Comparison of ENCODE assay signal across 7 mouse cellular contexts in genomic region chr4:41684131-41684930, GRCm38 (mm10). TPM values are rescaled to one million over a fixed set of nuclear protein-coding genes. Genes with fewer than 3 reads are reported as not detected.
DNase-seq lines count a peak whose midpoint lies in the region; ATAC-seq lines count a peak whose summit lies in the region.
"Not testable (repeated sequence)": the region's sequence is repeated elsewhere in the genome, so short reads cannot be mapped to it uniquely, and the experiment has no call there.

No protein-coding gene starts in this region.

- not testable (repeated sequence) for H3K9ac ChIP-seq in embryonic facial prominence, embryonic 11.5 days (replicated peaks; ENCODE audit: low read length); forebrain, embryonic 15.5 days (replicated peaks); heart, embryonic 15.5 days; intestine, embryonic 14.5 days (ENCODE audit: low read length); limb, embryonic 13.5 days
- H3K9ac ChIP-seq in midbrain, embryonic 11.5 days (ENCODE audit: low read length), result peak overlapping the region; percentile 47; the same call in 1 of the 2 replicates
- H3K9ac ChIP-seq in neural tube, embryonic 13.5 days, result 0 out of 2 replicates have a peak overlapping the region, but pooled peaks have one; percentile 41

- whole genome bisulfite sequencing in embryonic facial prominence, embryonic 11.5 days, result 2% methylated on average over 22 of the region's 27 CpGs
- WGBS in forebrain, embryonic 15.5 days, result 3% methylated on average over 26 of the region's 27 CpGs
- WGBS in heart, embryonic 15.5 days, result 5% methylated on average over 23 of the region's 27 CpGs
- WGBS in intestine, embryonic 14.5 days, result 3% methylated on average over 22 of the region's 27 CpGs
- WGBS in limb, embryonic 13.5 days, result 4% methylated on average over 23 of the region's 27 CpGs
- under 1% methylated on average over 19 of the region's 27 CpGs for WGBS in midbrain, embryonic 11.5 days
- WGBS in neural tube, embryonic 13.5 days, result 3% methylated on average over 23 of the region's 27 CpGs

- not testable (repeated sequence) for H3K4me3 ChIP-seq in embryonic facial prominence, embryonic 11.5 days (ENCODE audit: low read depth, low read length); midbrain, embryonic 11.5 days (ENCODE audit: low read depth, low read length)
- peak overlapping the region; percentile 15; the same call in 1 of the 2 replicates for H3K4me3 ChIP-seq in forebrain, embryonic 15.5 days
- H3K4me3 ChIP-seq in heart, embryonic 15.5 days, result peak overlapping the region; percentile 26
- H3K4me3 ChIP-seq in intestine, embryonic 14.5 days (ENCODE audit: low read depth, low read length), result 0 out of 2 replicates have a peak overlapping the region, but pooled peaks have one; percentile 6
- H3K4me3 ChIP-seq in limb, embryonic 13.5 days, result peak overlapping the region; percentile 10; the same call in 1 of the 2 replicates
- peak overlapping the region; percentile 10; the same call in 1 of the 2 replicates for H3K4me3 ChIP-seq in neural tube, embryonic 13.5 days

- DNase-seq in embryonic facial prominence, embryonic 11.5 days (ENCODE audit: low spot score); intestine, embryonic 14.5 days (ENCODE audit: low spot score): not testable (repeated sequence)
- DNase-seq in midbrain, embryonic 11.5 days (ENCODE audit: low spot score, missing footprints), result peak; percentile 94

- H3K4me2 ChIP-seq in embryonic facial prominence, embryonic 11.5 days (ENCODE audit: low read depth, low read length); intestine, embryonic 14.5 days (ENCODE audit: low read length): not testable (repeated sequence)
- peak overlapping the region; percentile 35 for H3K4me2 ChIP-seq in forebrain, embryonic 15.5 days (replicated peaks)
- H3K4me2 ChIP-seq in heart, embryonic 15.5 days, result peak overlapping the region; percentile 45
- peak overlapping the region; percentile 47 for H3K4me2 ChIP-seq in limb, embryonic 13.5 days (replicated peaks)
- H3K4me2 ChIP-seq in midbrain, embryonic 11.5 days, result peak overlapping the region; percentile 30
- H3K4me2 ChIP-seq in neural tube, embryonic 13.5 days, result peak overlapping the region; percentile 43

- H3K4me1 ChIP-seq in embryonic facial prominence, embryonic 11.5 days (ENCODE audit: control insufficient read depth, insufficient read depth, low read length), result not testable (repeated sequence)
- peaks cover 52% of the 10 kb centered on the region for H3K4me1 ChIP-seq in forebrain, embryonic 15.5 days
- peaks cover 21% of the 10 kb centered on the region for H3K4me1 ChIP-seq in heart, embryonic 15.5 days (replicated peaks)
- peaks cover 25% of the 10 kb centered on the region for H3K4me1 ChIP-seq in intestine, embryonic 14.5 days (replicated peaks; ENCODE audit: control insufficient read depth, insufficient read depth, low read length)
- H3K4me1 ChIP-seq in limb, embryonic 13.5 days, result peaks cover 15% of the 10 kb centered on the region
- H3K4me1 ChIP-seq in midbrain, embryonic 11.5 days (ENCODE audit: control insufficient read depth, insufficient read depth, low read length), result peaks cover 34% of the 10 kb centered on the region
- H3K4me1 ChIP-seq in neural tube, embryonic 13.5 days (replicated peaks), result peaks cover 51% of the 10 kb centered on the region

- peak; percentile 46 for ATAC-seq in embryonic facial prominence, embryonic 11.5 days (replicated peaks; ENCODE audit: insufficient number of reproducible peaks, low FRiP score, low TSS enrichment, low read depth)
- peak; percentile 36 for ATAC-seq in forebrain, embryonic 15.5 days (replicated peaks)
- ATAC-seq in heart, embryonic 15.5 days (replicated peaks; ENCODE audit: insufficient number of reproducible peaks, insufficient read depth, low FRiP score, low read depth); limb, embryonic 13.5 days (ENCODE audit: low FRiP score, low read depth): not testable (repeated sequence)
- peak; percentile 45 for ATAC-seq in intestine, embryonic 14.5 days (replicated peaks; ENCODE audit: low FRiP score, low TSS enrichment, low read depth)
- peak; percentile 68 for ATAC-seq in midbrain, embryonic 11.5 days (ENCODE audit: low FRiP score)
- peak; percentile 36 for ATAC-seq in neural tube, embryonic 13.5 days (ENCODE audit: low read depth)

- not testable (repeated sequence) for H3K9me3 ChIP-seq in embryonic facial prominence, embryonic 11.5 days (replicated peaks; ENCODE audit: control insufficient read depth, low read length); forebrain, embryonic 15.5 days; heart, embryonic 15.5 days (replicated peaks); intestine, embryonic 14.5 days (ENCODE audit: control insufficient read depth, low read length); limb, embryonic 13.5 days; midbrain, embryonic 11.5 days (ENCODE audit: control insufficient read depth, low read length); neural tube, embryonic 13.5 days

- not testable (repeated sequence) for H3K36me3 ChIP-seq in embryonic facial prominence, embryonic 11.5 days (replicated peaks; ENCODE audit: control insufficient read depth, insufficient read depth, low read depth, low read length); forebrain, embryonic 15.5 days; heart, embryonic 15.5 days; intestine, embryonic 14.5 days (ENCODE audit: control insufficient read depth, insufficient read depth, low read length); limb, embryonic 13.5 days; midbrain, embryonic 11.5 days (ENCODE audit: control insufficient read depth, insufficient read depth, low read length); neural tube, embryonic 13.5 days

- H3K27me3 ChIP-seq in embryonic facial prominence, embryonic 11.5 days (ENCODE audit: control insufficient read depth, insufficient read depth, low read length); forebrain, embryonic 15.5 days; intestine, embryonic 14.5 days (replicated peaks; ENCODE audit: control insufficient read depth, insufficient read depth, low read length); midbrain, embryonic 11.5 days (ENCODE audit: control insufficient read depth, insufficient read depth, low read length); neural tube, embryonic 13.5 days: not testable (repeated sequence)
- peaks cover 16% of the 10 kb centered on the region; the same call in 1 of the 2 replicates for H3K27me3 ChIP-seq in heart, embryonic 15.5 days
- H3K27me3 ChIP-seq in limb, embryonic 13.5 days, result peaks cover 44% of the 10 kb centered on the region

- 0 out of 2 replicates have a peak overlapping the region, but pooled peaks have one; percentile 13 for H3K27ac ChIP-seq in embryonic facial prominence, embryonic 11.5 days (replicated peaks; ENCODE audit: low read depth, low read length)
- H3K27ac ChIP-seq in forebrain, embryonic 15.5 days (replicated peaks), result peak overlapping the region; percentile 82
- H3K27ac ChIP-seq in heart, embryonic 15.5 days; intestine, embryonic 14.5 days (ENCODE audit: low read depth); limb, embryonic 13.5 days: not testable (repeated sequence)
- H3K27ac ChIP-seq in midbrain, embryonic 11.5 days (ENCODE audit: low read depth, low read length), result peak overlapping the region; percentile 88
- H3K27ac ChIP-seq in neural tube, embryonic 13.5 days (replicated peaks), result peak overlapping the region; percentile 82

RNA-seq across cellular contexts. Expression of gene Cntfr, which starts 12.6 kb away (rescaled TPM):
- 8.8 and 9.8 TPM in 2 replicates for polyA plus RNA-seq in embryonic facial prominence, embryonic 11.5 days (2014; fragmentation: Nextera tagmentation; extraction: Ambion mirVana)
- 15.8 and 16.6 TPM in 2 replicates for polyA plus RNA-seq in forebrain, embryonic 15.5 days (2015; fragmentation: Nextera tagmentation; extraction: Ambion mirVana)
- polyA plus RNA-seq in heart, embryonic 15.5 days (2015; fragmentation: Nextera tagmentation; extraction: Ambion mirVana), result 2.0 and 3.9 TPM in 2 replicates
- polyA plus RNA-seq in intestine, embryonic 14.5 days (2014; fragmentation: Nextera tagmentation; extraction: Ambion mirVana), result 5.2 and 6.2 TPM in 2 replicates
- 5.1 and 5.5 TPM in 2 replicates for polyA plus RNA-seq in limb, embryonic 13.5 days (2015; fragmentation: Nextera tagmentation; extraction: Ambion mirVana)
- polyA plus RNA-seq in midbrain, embryonic 11.5 days (2014; fragmentation: Nextera tagmentation; extraction: Ambion mirVana), result 25.7 and 33.8 TPM in 2 replicates
- 28.9 and 29.7 TPM in 2 replicates for polyA plus RNA-seq in neural tube, embryonic 13.5 days (2015; fragmentation: Nextera tagmentation; extraction: Ambion mirVana)

RNA-seq across cellular contexts. Expression of gene Il11ra1, which starts 15.5 kb away (rescaled TPM):
- polyA plus RNA-seq in embryonic facial prominence, embryonic 11.5 days (2014; fragmentation: Nextera tagmentation; extraction: Ambion mirVana), result 199 and 201 TPM in 2 replicates
- 23.8 and 26.4 TPM in 2 replicates for polyA plus RNA-seq in forebrain, embryonic 15.5 days (2015; fragmentation: Nextera tagmentation; extraction: Ambion mirVana)
- polyA plus RNA-seq in heart, embryonic 15.5 days (2015; fragmentation: Nextera tagmentation; extraction: Ambion mirVana), result 130 and 164 TPM in 2 replicates
- 130 and 143 TPM in 2 replicates for polyA plus RNA-seq in intestine, embryonic 14.5 days (2014; fragmentation: Nextera tagmentation; extraction: Ambion mirVana)
- 405 and 439 TPM in 2 replicates for polyA plus RNA-seq in limb, embryonic 13.5 days (2015; fragmentation: Nextera tagmentation; extraction: Ambion mirVana)
- 55.2 and 57.9 TPM in 2 replicates for polyA plus RNA-seq in midbrain, embryonic 11.5 days (2014; fragmentation: Nextera tagmentation; extraction: Ambion mirVana)
- 53.6 and 60.2 TPM in 2 replicates for polyA plus RNA-seq in neural tube, embryonic 13.5 days (2015; fragmentation: Nextera tagmentation; extraction: Ambion mirVana)

RNA-seq across cellular contexts. Expression of gene Rpp25l, which starts 29.0 kb away (rescaled TPM):
- 89.4 and 101 TPM in 2 replicates for polyA plus RNA-seq in embryonic facial prominence, embryonic 11.5 days (2014; fragmentation: Nextera tagmentation; extraction: Ambion mirVana)
- 58.0 and 70.0 TPM in 2 replicates for polyA plus RNA-seq in forebrain, embryonic 15.5 days (2015; fragmentation: Nextera tagmentation; extraction: Ambion mirVana)
- polyA plus RNA-seq in heart, embryonic 15.5 days (2015; fragmentation: Nextera tagmentation; extraction: Ambion mirVana), result 42.7 and 47.4 TPM in 2 replicates
- polyA plus RNA-seq in intestine, embryonic 14.5 days (2014; fragmentation: Nextera tagmentation; extraction: Ambion mirVana), result 71.9 and 76.4 TPM in 2 replicates
- polyA plus RNA-seq in limb, embryonic 13.5 days (2015; fragmentation: Nextera tagmentation; extraction: Ambion mirVana), result 74.9 and 76.6 TPM in 2 replicates
- 69.3 and 85.9 TPM in 2 replicates for polyA plus RNA-seq in midbrain, embryonic 11.5 days (2014; fragmentation: Nextera tagmentation; extraction: Ambion mirVana)
- 62.6 and 63.4 TPM in 2 replicates for polyA plus RNA-seq in neural tube, embryonic 13.5 days (2015; fragmentation: Nextera tagmentation; extraction: Ambion mirVana)

RNA-seq across cellular contexts. Expression of gene Dctn3, which starts 38.6 kb away (rescaled TPM):
- polyA plus RNA-seq in embryonic facial prominence, embryonic 11.5 days (2014; fragmentation: Nextera tagmentation; extraction: Ambion mirVana), result 119 and 128 TPM in 2 replicates
- 304 and 307 TPM in 2 replicates for polyA plus RNA-seq in forebrain, embryonic 15.5 days (2015; fragmentation: Nextera tagmentation; extraction: Ambion mirVana)
- polyA plus RNA-seq in heart, embryonic 15.5 days (2015; fragmentation: Nextera tagmentation; extraction: Ambion mirVana), result 122 and 125 TPM in 2 replicates
- 123 and 124 TPM in 2 replicates for polyA plus RNA-seq in intestine, embryonic 14.5 days (2014; fragmentation: Nextera tagmentation; extraction: Ambion mirVana)
- 104 and 106 TPM in 2 replicates for polyA plus RNA-seq in limb, embryonic 13.5 days (2015; fragmentation: Nextera tagmentation; extraction: Ambion mirVana)
- 154 and 155 TPM in 2 replicates for polyA plus RNA-seq in midbrain, embryonic 11.5 days (2014; fragmentation: Nextera tagmentation; extraction: Ambion mirVana)
- polyA plus RNA-seq in neural tube, embryonic 13.5 days (2015; fragmentation: Nextera tagmentation; extraction: Ambion mirVana), result 278 and 317 TPM in 2 replicates

RNA-seq across cellular contexts. Expression of gene Enho, which starts 44.2 kb away (rescaled TPM):
- 19.9 and 24.5 TPM in 2 replicates for polyA plus RNA-seq in embryonic facial prominence, embryonic 11.5 days (2014; fragmentation: Nextera tagmentation; extraction: Ambion mirVana)
- 58.3 and 66.4 TPM in 2 replicates for polyA plus RNA-seq in forebrain, embryonic 15.5 days (2015; fragmentation: Nextera tagmentation; extraction: Ambion mirVana)
- 3.3 and 5.8 TPM in 2 replicates for polyA plus RNA-seq in heart, embryonic 15.5 days (2015; fragmentation: Nextera tagmentation; extraction: Ambion mirVana)
- 13.6 and 14.8 TPM in 2 replicates for polyA plus RNA-seq in intestine, embryonic 14.5 days (2014; fragmentation: Nextera tagmentation; extraction: Ambion mirVana)
- polyA plus RNA-seq in limb, embryonic 13.5 days (2015; fragmentation: Nextera tagmentation; extraction: Ambion mirVana), result 12.7 and 13.6 TPM in 2 replicates
- 30.4 and 32.9 TPM in 2 replicates for polyA plus RNA-seq in midbrain, embryonic 11.5 days (2014; fragmentation: Nextera tagmentation; extraction: Ambion mirVana)
- 79.3 and 81.9 TPM in 2 replicates for polyA plus RNA-seq in neural tube, embryonic 13.5 days (2015; fragmentation: Nextera tagmentation; extraction: Ambion mirVana)
